Mouse (Mus musculus): ENCODE results near the gene Chga. TPM values are rescaled to one million over a fixed set of nuclear protein-coding genes. Genes with fewer than 3 reads are reported as not detected.

Chga gene
- total and polyA plus RNA-seq, 3 experiments, result not detected

- Histone ChIP-seq H3K9ac (ENCODE audit: control insufficient read depth, low read depth, low read length, poor library complexity, severe bottlenecking) (no peak overlapping the region), H3K9me3 (replicated peaks; ENCODE audit: insufficient read depth, low read length) (no peaks in the 10 kb centered on the region), H3K79me2 (ENCODE audit: control insufficient read depth, insufficient read depth, low read length, poor library complexity) (no peaks in the 10 kb centered on the region), H3K4me3 (ENCODE audit: control insufficient read depth in 1 of 2, insufficient read depth in 1 of 2, low read depth in 2 of 2, low read length in 2 of 2) (no peak overlapping the region), H3K36me3 (ENCODE audit: control insufficient read depth in 1 of 2, insufficient read depth in 2 of 2, low read length in 2 of 2) (no peaks in the 10 kb centered on the region), H3K4me1 (ENCODE audit: control insufficient read depth in 1 of 2, insufficient read depth in 2 of 2, low read length in 2 of 2) (no peaks in the 10 kb centered on the region), H3K27me3 (ENCODE audit: control insufficient read depth in 1 of 2, insufficient read depth in 2 of 2, low read length in 2 of 2) (no peaks in the 10 kb centered on the region), H3K27ac (ENCODE audit: control insufficient read depth, low read depth, low read length) (no peak overlapping the region)
- no peak for DNase-seq (ENCODE audit: low read depth, low spot score)
- TF ChIP-seq EP300 (IDR thresholded peaks at IDR 0.05; ENCODE audit: low read depth in 1 of 2, low read length in 2 of 2), result no peak
- TF ChIP-seq ZC3H11A (IDR thresholded peaks at IDR 0.05; ENCODE audit: low read depth, low read length), result no peak
- no peak for TF ChIP-seq MYC (IDR thresholded peaks at IDR 0.05; ENCODE audit: low read depth, low read length)
Measured at GRCm38 (mm10) chr12:102613411-102613810, 58.6 kb downstream of the Chga start.

Other genes starting within 250 kb of the Chga start
- 2.2 and 4.1 TPM in 2 replicates for gene Lgmn, start 115.2 kb upstream of the Chga start, total RNA-seq (2012; rRNA removed)
- 1 to 10 TPM in 1 of 2 experiments, not detected in 1; 8.0 TPM for gene Lgmn, start 115.2 kb upstream of the Chga start, polyA plus RNA-seq (2012; ENCODE audit: insufficient read depth in 1 of 2, insufficient read length in 2 of 2, low read depth in 1 of 2, low replicate concordance in 2 of 2, missing spikeins in 1 of 2)
- 22.3 and 25.9 TPM in 2 replicates for gene Golga5, start 85.8 kb upstream of the Chga start, total RNA-seq (2012; rRNA removed)
- 10 to 100 TPM in 1 of 2 experiments, not detected in 1; 29.3 TPM for gene Golga5, start 85.8 kb upstream of the Chga start, polyA plus RNA-seq (2012; ENCODE audit: insufficient read depth in 1 of 2, insufficient read length in 2 of 2, low read depth in 1 of 2, low replicate concordance in 2 of 2, missing spikeins in 1 of 2)
- 10.5 and 12.0 TPM in 2 replicates for gene Itpk1, start 150.0 kb downstream of the Chga start, total RNA-seq (2012; rRNA removed)
- gene Itpk1, start 150.0 kb downstream of the Chga start, polyA plus RNA-seq (2012; ENCODE audit: insufficient read depth in 1 of 2, insufficient read length in 2 of 2, low read depth in 1 of 2, low replicate concordance in 2 of 2, missing spikeins in 1 of 2), result 10 to 100 TPM in 1 of 2 experiments, not detected in 1; 25.7 TPM
- gene Moap1, start 188.7 kb downstream of the Chga start, total RNA-seq (2012; rRNA removed), result 8.4 and 9.4 TPM in 2 replicates
- gene Moap1, start 188.7 kb downstream of the Chga start, polyA plus RNA-seq (2012; ENCODE audit: insufficient read depth in 1 of 2, insufficient read length in 2 of 2, low read depth in 1 of 2, low replicate concordance in 2 of 2, missing spikeins in 1 of 2), result 1 to 10 TPM in 1 of 2 experiments, not detected in 1; 8.2 TPM
- 9.0 and 9.3 TPM in 2 replicates for gene Tmem251, start 188.8 kb downstream of the Chga start, total RNA-seq (2012; rRNA removed)
- 10 to 100 TPM; 11.4 to 57.5 TPM for gene Tmem251, start 188.8 kb downstream of the Chga start, polyA plus RNA-seq (2012; ENCODE audit: insufficient read depth in 1 of 2, insufficient read length in 2 of 2, low read depth in 1 of 2, low replicate concordance in 2 of 2, missing spikeins in 1 of 2)
- not detected in 2 replicates for gene Gm28051, start 202.8 kb downstream of the Chga start, total RNA-seq (2012; rRNA removed)
- not detected for gene Gm28051, start 202.8 kb downstream of the Chga start, polyA plus RNA-seq (2012; ENCODE audit: insufficient read depth in 1 of 2, insufficient read length in 2 of 2, low read depth in 1 of 2, low replicate concordance in 2 of 2, missing spikeins in 1 of 2)
- gene Gon7, start 202.8 kb downstream of the Chga start, total RNA-seq (2012; rRNA removed), result 33.0 and 33.7 TPM in 2 replicates
- gene Gon7, start 202.8 kb downstream of the Chga start, polyA plus RNA-seq (2012; ENCODE audit: insufficient read depth in 1 of 2, insufficient read length in 2 of 2, low read depth in 1 of 2, low replicate concordance in 2 of 2, missing spikeins in 1 of 2), result 100 to 1,000 TPM in 1 of 2 experiments, 10 to 100 TPM in 1; 31.3 to 129 TPM
- gene Ubr7, start 203.0 kb downstream of the Chga start, total RNA-seq (2012; rRNA removed), result 58.5 and 68.1 TPM in 2 replicates
- gene Ubr7, start 203.0 kb downstream of the Chga start, polyA plus RNA-seq (2012; ENCODE audit: insufficient read depth in 1 of 2, insufficient read length in 2 of 2, low read depth in 1 of 2, low replicate concordance in 2 of 2, missing spikeins in 1 of 2), result 10 to 100 TPM in 1 of 2 experiments, not detected in 1; 62.3 TPM
- gene Gm20604, start 203.7 kb downstream of the Chga start, total RNA-seq (2012; rRNA removed), result 6.9 and 8.8 TPM in 2 replicates
- gene Gm20604, start 203.7 kb downstream of the Chga start, polyA plus RNA-seq (2012; ENCODE audit: insufficient read depth in 1 of 2, insufficient read length in 2 of 2, low read depth in 1 of 2, low replicate concordance in 2 of 2, missing spikeins in 1 of 2), result 1 to 10 TPM in 1 of 2 experiments, not detected in 1; 7.9 TPM